11 mouse cellular contexts compared by ENCODE assay signal in the genomic region with DNA sequence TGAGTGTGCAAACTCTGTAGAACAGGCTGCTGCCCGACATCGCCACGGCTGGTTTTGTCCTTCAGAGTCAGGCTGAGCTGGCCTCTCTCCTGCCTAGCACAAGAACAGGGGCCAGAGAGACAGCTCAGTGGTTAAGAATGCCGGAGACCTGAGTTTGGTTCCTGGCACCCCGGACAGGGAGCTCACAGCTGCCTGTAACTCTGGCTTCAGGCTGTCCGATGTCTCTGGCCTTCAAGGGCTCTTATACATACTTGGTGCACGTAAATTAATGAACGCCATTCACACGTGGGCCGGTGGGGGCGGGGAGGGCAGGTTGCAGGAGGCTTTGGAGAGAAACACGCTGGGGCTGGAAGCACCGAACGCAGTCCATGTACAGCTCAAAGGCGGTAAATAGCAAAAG. TPM values are rescaled to one million over a fixed set of nuclear protein-coding genes. Genes with fewer than 3 reads are reported as not detected.
A peak's percentile ranks its signal among the peaks of the same experiment; 100 is the strongest.
DNase-seq lines count a peak whose midpoint lies in the region; ATAC-seq and TF ChIP-seq lines count a peak whose summit lies in the region.
"Had no signal": no experiment of that assay in that cellular context is flagged by ENCODE, and none has a peak within 500 bp of the region (broad histone marks: within the 10 kb centered on the region; RNA-seq: fewer than 3 reads in every experiment).

No protein-coding gene starts in this region.

- intact Hi-C loops in gastrocnemius, postnatal 14 days (cut with DNase I; ENCODE audit: low total_unique reads) = loop anchor here (10.0 kb wide), 1 partner anchor 356 kb away; no protein-coding TSS in a partner anchor

- peaks cover 57% of the 10 kb centered on the region for H3K4me1 ChIP-seq in E14TG2a.4 (replicated peaks; ENCODE audit: low read depth, low read length)
- H3K4me1 ChIP-seq in brown adipose tissue, adult 24 weeks (ENCODE audit: control insufficient read depth, insufficient read depth, insufficient read length, low read length) = peaks cover 2% of the 10 kb centered on the region; the same call in 1 of the 2 replicates
- H3K4me1 ChIP-seq in lung, embryonic 15.5 days = peaks cover 44% of the 10 kb centered on the region

- H3K36me3 ChIP-seq in E14TG2a.4 (ENCODE audit: insufficient read depth, low read length) = peaks cover 3% of the 10 kb centered on the region; the same call in 1 of the 2 replicates
- H3K36me3 ChIP-seq in lung, embryonic 15.5 days = no peaks in the 10 kb centered on the region

- H3K9me3 ChIP-seq in E14TG2a.4 (ENCODE audit: low read length) = no peaks in the 10 kb centered on the region
- no peaks in the 10 kb centered on the region for H3K9me3 ChIP-seq in lung, embryonic 15.5 days

- H3K9ac ChIP-seq in lung, embryonic 15.5 days = no peak overlapping the region
- H3K9ac ChIP-seq: liver, embryonic 14.5 days had no signal

- ATAC-seq in lung, embryonic 15.5 days (ENCODE audit: borderline replicate concordance, extremely low read depth, low FRiP score, low TSS enrichment) = no peak
- ATAC-seq: activated CD4-positive, CD25-positive, alpha-beta regulatory T cell, adult 4 months had no signal

- peak overlapping the region; percentile 49; the same call in 1 of the 2 replicates for H3K4me2 ChIP-seq in lung, embryonic 15.5 days

- 44% methylated on average over 15 of the region's 15 CpGs for WGBS in lung, embryonic 15.5 days

- peak overlapping the region; percentile 41 for H3K4me3 ChIP-seq in E14TG2a.4 (replicated peaks; ENCODE audit: low read length)
- H3K4me3 ChIP-seq in brown adipose tissue, adult 24 weeks (ENCODE audit: insufficient read depth, low read depth, low read length) = peak overlapping the region; percentile 5; the same call in 1 of the 2 replicates
- H3K4me3 ChIP-seq in lung, embryonic 15.5 days = no peak overlapping the region

- H3K27me3 ChIP-seq in E14TG2a.4 (ENCODE audit: insufficient read depth, low read length) = peaks cover 40% of the 10 kb centered on the region
- H3K27me3 ChIP-seq in lung, embryonic 15.5 days = no peaks in the 10 kb centered on the region

- H3K27ac ChIP-seq in brown adipose tissue, adult 24 weeks (replicated peaks; ENCODE audit: low read depth, low read length) = no peak overlapping the region
- H3K27ac ChIP-seq in lung, embryonic 15.5 days = no peak overlapping the region
- H3K27ac ChIP-seq: liver, embryonic 14.5 days had no signal

- DNase-seq in gastrocnemius, postnatal 14 days = peak; percentile 7
- DNase-seq in gastrocnemius, postnatal 4 days (ENCODE audit: low spot score in 2 of 2) = no peak
- DNase-seq in frontal cortex, adult 2 months (ENCODE audit: extremely low spot score in 1 of 2, low spot score in 1 of 2) = no peak
- no peak for DNase-seq in ovary, adult 18-20 months (ENCODE audit: low spot score)
- DNase-seq in T-cell, adult 2 months (ENCODE audit: low spot score) = no peak
- DNase-seq: cerebellum, postnatal 25 days had no signal

- TF ChIP-seq CTCF in E14TG2a.4 (conservative IDR thresholded peaks at IDR 0.05; ENCODE audit: low read length) = no peak

RNA-seq across cellular contexts. Expression of gene Hnrnpa3, which starts 50.6 kb away (rescaled TPM):
- total RNA-seq in gastrocnemius, postnatal 14 days (2021) = 100 to 1,000 TPM; 144 to 187 TPM
- total RNA-seq in gastrocnemius, postnatal 4 days (2021) = 100 to 1,000 TPM; 421 to 501 TPM
- 58.7 and 106 TPM in 2 replicates for polyA plus RNA-seq in brown adipose tissue, adult 24 weeks (2012; ENCODE audit: insufficient read depth, insufficient read length, missing spikeins)
- 378 and 410 TPM in 2 replicates for polyA plus RNA-seq in lung, embryonic 15.5 days (2015; fragmentation: Nextera tagmentation; extraction: Ambion mirVana)
- polyA plus RNA-seq in frontal cortex, adult 2 months (2012; rRNA removed) = 297 and 316 TPM in 2 replicates
